Mouse (Mus musculus) bone marrow, adult 2 months (tissue): ENCODE results near the gene Olfr139.

Source experiments
- CTCF ChIP-seq: fragments of 200-500 bp; IDR thresholded peaks from 2 replicates; pipeline ENCODE4 v1.5.1; 2011; ENCODE audit warnings: low read length, control low read depth; ENCODE audit not compliant: control insufficient read depth, insufficient read depth
- POLR2A ChIP-seq: fragments of 200-500 bp; IDR thresholded peaks from 2 replicates; pipeline ENCODE4 v1.6.1; 2011; ENCODE audit warnings: low read depth, mild to moderate bottlenecking, control low read depth, low read length, borderline replicate concordance; ENCODE audit not compliant: control insufficient read depth

DNA sequence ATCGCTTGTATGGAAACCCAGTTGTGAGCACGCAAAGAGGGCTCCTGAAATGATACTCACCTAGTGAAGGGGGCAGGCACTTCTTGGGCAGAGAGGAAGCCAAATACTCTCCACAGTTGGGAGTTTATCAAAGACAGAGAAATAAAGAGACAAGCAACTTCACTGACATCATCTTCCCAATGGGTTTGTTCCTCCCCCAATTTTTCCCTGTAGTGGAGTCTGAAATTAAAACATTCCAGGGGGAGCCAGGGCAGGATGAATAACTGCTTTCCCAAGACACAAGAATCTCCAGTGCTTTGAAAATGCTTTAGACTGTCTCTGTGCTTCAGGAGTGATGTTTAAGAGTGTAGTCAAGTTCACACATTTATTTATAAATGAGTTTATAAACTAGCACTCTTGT is at the start of gene Olfr139, which contains the start of gene Olfr399:
- TF ChIP-seq POLR2A = no peak
- TF ChIP-seq CTCF = no peak
